Mouse (Mus musculus) stomach, postnatal 0 days (tissue): ENCODE measurements at regions not wholly inside any gene's neighbourhood (a gene's known extent, or its start where the extent isn't known, plus 50 kb on each side); places are given as distances from the start of the nearest gene placed in this dataset.

Experiments
- ATAC-seq: fragments of 200-750 bp; cut with Nextera tagmentation; 2 replicates; pipeline ENCODE4 v1.8.0; 2017; ENCODE audit not compliant: low FRiP score, low TSS enrichment
- DNase-seq: peaks from one replicate; pipeline ENCODE4 v3.0.0-alpha.2; 2016; ENCODE audit warnings: low spot score
- H3K27ac ChIP-seq: fragments of 300-500 bp; sonication (generic); replicated peaks from 2 replicates; pipeline ENCODE4 v1.5.1; 2014; ENCODE audit warnings: mild to moderate bottlenecking, control low read depth
- H3K27me3 ChIP-seq: fragments of 300-500 bp; sonication (generic); 2 replicates; pipeline ENCODE4 v1.6.1; 2014; ENCODE audit warnings: low read length; ENCODE audit not compliant: control insufficient read depth, insufficient read depth
- H3K36me3 ChIP-seq: fragments of 300-500 bp; sonication (generic); 2 replicates; pipeline ENCODE4 v1.6.1; 2014; ENCODE audit warnings: low read length, mixed read lengths; ENCODE audit not compliant: control insufficient read depth, insufficient read depth
- H3K4me1 ChIP-seq: fragments of 300-500 bp; sonication (generic); replicated peaks from 2 replicates; pipeline ENCODE4 v1.6.1; 2014; ENCODE audit warnings: antibody characterized with exemption; ENCODE audit not compliant: control insufficient read depth, insufficient read depth
- H3K4me2 ChIP-seq: fragments of 300-500 bp; sonication (generic); replicated peaks from 2 replicates; pipeline ENCODE4 v1.6.1; 2014; ENCODE audit warnings: low read depth, mild to moderate bottlenecking, control low read depth, moderate library complexity
- H3K4me3 ChIP-seq: fragments of 300-500 bp; sonication (generic); 2 replicates; pipeline ENCODE4 v1.5.1; 2014; ENCODE audit warnings: low read depth, low read length, control low read depth
- H3K9ac ChIP-seq: fragments of 300-500 bp; sonication (generic); 2 replicates; pipeline ENCODE4 v1.6.1; 2014; ENCODE audit warnings: mild to moderate bottlenecking, low read length, control low read depth, mixed read lengths
- H3K9me3 ChIP-seq: fragments of 300-500 bp; sonication (generic); 2 replicates; pipeline ENCODE4 v1.6.1; 2016; ENCODE audit warnings: low read length; ENCODE audit not compliant: control insufficient read depth
- CTCF ChIP-seq: IDR thresholded peaks from 2 replicates; pipeline ENCODE4 v1.5.1; 2016; ENCODE audit warnings: antibody characterized with exemption, low read depth, mild to moderate bottlenecking, moderate library complexity
- EP300 ChIP-seq: optimal IDR thresholded peaks from 2 replicates; pipeline ENCODE3; 2016; ENCODE audit warnings: antibody characterized with exemption
- WGBS: fragments of 180-500 bp; shearing (Covaris S2); extraction: QIAGEN DNeasy Blood & Tissue Kit; methylation state at CpG from one replicate; pipeline ENCODE4 v1.1.7; 2014; 5-methylcytosine and 5-hydroxymethylcytosine counted together

DNA sequence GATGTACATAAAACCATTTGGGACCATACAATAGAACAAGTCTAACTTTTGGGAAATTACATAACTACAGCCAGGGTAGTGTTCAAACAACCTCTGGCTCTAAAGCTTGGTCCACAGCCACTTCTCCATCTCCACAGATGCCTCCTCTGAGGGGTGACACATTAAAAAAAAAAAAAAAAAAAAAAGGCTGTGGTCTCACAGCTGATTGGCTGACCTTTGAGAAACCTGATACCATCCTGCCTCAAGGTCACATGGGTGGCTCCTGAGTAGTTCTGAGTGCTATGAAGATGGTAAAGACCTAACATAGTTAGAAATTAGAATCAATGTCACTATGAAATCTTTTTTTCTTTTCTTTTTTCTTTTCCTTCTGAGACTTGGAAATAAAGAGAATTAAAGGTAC lies 102.4 kb downstream of the Tmem182 start:
- H3K9ac ChIP-seq, result no peak overlapping the region
- H3K27ac ChIP-seq, result no peak overlapping the region
- H3K36me3 ChIP-seq, result no peaks in the 10 kb centered on the region
- no peak for TF ChIP-seq CTCF
- TF ChIP-seq EP300, result no peak
- no peaks in the 10 kb centered on the region for H3K27me3 ChIP-seq
- DNase-seq, result no peak
- H3K4me2 ChIP-seq, result no peak overlapping the region
- H3K4me3 ChIP-seq, result no peak overlapping the region
- no peaks in the 10 kb centered on the region for H3K4me1 ChIP-seq
- no peak for ATAC-seq
- no peaks in the 10 kb centered on the region for H3K9me3 ChIP-seq

DNA sequence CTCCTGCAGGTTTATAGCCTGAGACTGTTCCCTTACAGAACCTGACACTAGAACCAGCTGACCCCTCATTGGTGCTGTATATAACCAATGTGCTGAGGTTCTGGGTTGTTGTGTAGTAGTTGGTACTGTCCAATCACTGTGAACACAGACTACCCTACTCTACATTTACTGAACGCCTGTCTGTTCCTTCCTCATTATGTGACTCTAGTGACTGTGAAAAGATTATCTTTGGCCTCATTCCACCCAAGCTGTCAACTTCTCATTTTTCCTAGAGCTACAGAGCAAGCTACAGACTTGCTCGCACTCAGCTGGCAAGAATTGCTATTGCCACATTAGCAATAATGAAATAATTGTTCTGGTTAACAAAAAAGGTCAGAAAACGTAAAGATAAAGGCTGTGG lies 108.2 kb downstream of the Tmem182 start:
- ATAC-seq (no peak), DNase-seq (no peak)
- Histone ChIP-seq H3K27ac (no peak overlapping the region), H3K4me2 (no peak overlapping the region), H3K36me3 (no peaks in the 10 kb centered on the region), H3K27me3 (no peaks in the 10 kb centered on the region), H3K9me3 (no peaks in the 10 kb centered on the region), H3K4me3 (no peak overlapping the region), H3K9ac (no peak overlapping the region), H3K4me1 (no peaks in the 10 kb centered on the region)
- TF ChIP-seq EP300 (no peak), CTCF (no peak)
- WGBS, result 56% methylated on average over 3 of the region's 3 CpGs

GRCm38 (mm10) chr1:40924271-40924670 lies 118.9 kb downstream of the Tmem182 start:
- no peaks in the 10 kb centered on the region for H3K27me3 ChIP-seq
- H3K9me3 ChIP-seq, result no peaks in the 10 kb centered on the region
- 76% methylated on average over 3 of the region's 3 CpGs for WGBS
- H3K4me3 ChIP-seq, result no peak overlapping the region
- no peak for TF ChIP-seq EP300
- TF ChIP-seq CTCF, result no peak
- H3K27ac ChIP-seq, result no peak overlapping the region
- ATAC-seq (no peak), DNase-seq (no peak)
- H3K4me2 ChIP-seq, result no peak overlapping the region
- no peaks in the 10 kb centered on the region for H3K4me1 ChIP-seq
- no peaks in the 10 kb centered on the region for H3K36me3 ChIP-seq
- no peak overlapping the region for H3K9ac ChIP-seq

GRCm38 (mm10) chr1:40924780-40925179 lies 119.4 kb downstream of the Tmem182 start:
- WGBS, result 54% methylated on average over 7 of the region's 7 CpGs
- no peaks in the 10 kb centered on the region for H3K36me3 ChIP-seq
- H3K27ac ChIP-seq, result no peak overlapping the region
- no peak overlapping the region for H3K4me3 ChIP-seq
- H3K4me1 ChIP-seq, result no peaks in the 10 kb centered on the region
- no peak for TF ChIP-seq CTCF
- no peak for TF ChIP-seq EP300
- H3K4me2 ChIP-seq, result no peak overlapping the region
- no peak for DNase-seq
- no peaks in the 10 kb centered on the region for H3K27me3 ChIP-seq
- ATAC-seq, result no peak
- H3K9ac ChIP-seq, result no peak overlapping the region
- no peaks in the 10 kb centered on the region for H3K9me3 ChIP-seq

GRCm38 (mm10) chr1:40931374-40931773 lies 126.0 kb downstream of the Tmem182 start:
- no peak overlapping the region for H3K27ac ChIP-seq
- DNase-seq, result no peak
- WGBS, result 52% methylated on average over 5 of the region's 5 CpGs
- no peak overlapping the region for H3K9ac ChIP-seq
- H3K4me1 ChIP-seq, result no peaks in the 10 kb centered on the region
- H3K36me3 ChIP-seq, result no peaks in the 10 kb centered on the region
- no peaks in the 10 kb centered on the region for H3K27me3 ChIP-seq
- no peak overlapping the region for H3K4me2 ChIP-seq
- ATAC-seq, result no peak
- no peak overlapping the region for H3K4me3 ChIP-seq
- no peaks in the 10 kb centered on the region for H3K9me3 ChIP-seq
- TF ChIP-seq EP300 (no peak), CTCF (no peak)

DNA sequence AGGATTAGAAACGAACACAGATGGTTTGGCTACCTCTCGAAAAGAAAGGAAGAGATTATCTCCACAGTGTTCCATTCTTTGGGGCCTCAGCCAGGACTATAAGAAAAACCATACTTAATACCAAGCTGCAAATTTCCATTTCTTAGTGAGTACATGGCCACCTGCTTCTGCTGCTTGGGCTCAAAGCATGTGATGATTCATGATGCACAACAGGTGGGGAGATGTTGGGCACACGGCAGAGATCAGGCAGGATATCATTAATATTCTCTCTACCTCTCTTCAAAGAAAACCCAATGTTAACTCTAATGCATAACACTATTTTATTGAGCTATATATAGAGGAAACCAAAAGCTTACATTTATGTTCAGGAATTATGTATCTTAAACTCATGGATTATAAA lies 131.3 kb downstream of the Tmem182 start:
- H3K4me3 ChIP-seq, result no peak overlapping the region
- H3K27ac ChIP-seq, result no peak overlapping the region
- TF ChIP-seq CTCF (no peak), EP300 (no peak)
- H3K4me1 ChIP-seq, result no peaks in the 10 kb centered on the region
- H3K36me3 ChIP-seq, result no peaks in the 10 kb centered on the region
- H3K9me3 ChIP-seq, result no peaks in the 10 kb centered on the region
- WGBS, result 60% methylated on average over 3 of the region's 3 CpGs
- no peak overlapping the region for H3K4me2 ChIP-seq
- ATAC-seq, result no peak
- no peaks in the 10 kb centered on the region for H3K27me3 ChIP-seq
- no peak overlapping the region for H3K9ac ChIP-seq
- DNase-seq, result no peak
